Mouse (Mus musculus) kidney, embryonic 16.5 days (tissue): ENCODE data around the gene Btg4. TPM values are rescaled to one million over a fixed set of nuclear protein-coding genes. Genes with fewer than 3 reads are reported as not detected.

Experiments used
- ATAC-seq: fragments of 200-750 bp; cut with Nextera tagmentation; 2 replicates; pipeline ENCODE4 v1.8.0; 2017; ENCODE audit warnings: moderate TSS enrichment; ENCODE audit not compliant: low FRiP score, low TSS enrichment
- H3K27ac ChIP-seq: fragments of 300-500 bp; sonication (generic); 2 replicates; pipeline ENCODE4 v1.5.1; 2014; ENCODE audit warnings: low read length
- H3K27me3 ChIP-seq: fragments of 300-500 bp; sonication (generic); 2 replicates; pipeline ENCODE4 v1.6.1; 2014; ENCODE audit warnings: low read length, control low read depth, mixed read lengths; ENCODE audit not compliant: insufficient read depth
- H3K36me3 ChIP-seq: fragments of 300-500 bp; sonication (generic); 2 replicates; pipeline ENCODE4 v1.6.1; 2014; ENCODE audit warnings: low read length, control low read depth, mixed read lengths; ENCODE audit not compliant: insufficient read depth
- H3K4me1 ChIP-seq: fragments of 300-500 bp; sonication (generic); 2 replicates; pipeline ENCODE4 v1.6.1; 2014; ENCODE audit warnings: low read length, control low read depth, mixed read lengths; ENCODE audit not compliant: insufficient read depth
- H3K4me2 ChIP-seq: fragments of 300-500 bp; sonication (generic); replicated peaks from 2 replicates; pipeline ENCODE4 v1.6.1; 2014; ENCODE audit warnings: low read depth, low read length
- H3K4me3 ChIP-seq: fragments of 300-500 bp; sonication (generic); 2 replicates; pipeline ENCODE4 v1.5.1; 2014; ENCODE audit warnings: mild to moderate bottlenecking, low read length
- H3K9ac ChIP-seq: fragments of 300-500 bp; sonication (generic); replicated peaks from 2 replicates; pipeline ENCODE4 v1.6.1; 2014; ENCODE audit warnings: low read length
- H3K9me3 ChIP-seq: fragments of 300-500 bp; sonication (generic); 2 replicates; pipeline ENCODE4 v1.6.1; 2016; ENCODE audit warnings: low read length, control low read depth
- WGBS: fragments of 180-500 bp; shearing (Covaris S2); extraction: QIAGEN DNeasy Blood & Tissue Kit; methylation state at CpG from one replicate; pipeline ENCODE4 v1.1.7; 2014; 5-methylcytosine and 5-hydroxymethylcytosine counted together
- polyA plus RNA-seq: library from polyadenylated mRNA; unstranded; fragments of >200 nt; fragmentation: Nextera tagmentation; extraction: Ambion mirVana; gene quantifications from 2 replicates; pipeline ENCODE4 v1.2.1, GENCODE M21; 2015

Btg4 gene
- polyA plus RNA-seq, 1 experiment from 2014 or later = not detected

DNA sequence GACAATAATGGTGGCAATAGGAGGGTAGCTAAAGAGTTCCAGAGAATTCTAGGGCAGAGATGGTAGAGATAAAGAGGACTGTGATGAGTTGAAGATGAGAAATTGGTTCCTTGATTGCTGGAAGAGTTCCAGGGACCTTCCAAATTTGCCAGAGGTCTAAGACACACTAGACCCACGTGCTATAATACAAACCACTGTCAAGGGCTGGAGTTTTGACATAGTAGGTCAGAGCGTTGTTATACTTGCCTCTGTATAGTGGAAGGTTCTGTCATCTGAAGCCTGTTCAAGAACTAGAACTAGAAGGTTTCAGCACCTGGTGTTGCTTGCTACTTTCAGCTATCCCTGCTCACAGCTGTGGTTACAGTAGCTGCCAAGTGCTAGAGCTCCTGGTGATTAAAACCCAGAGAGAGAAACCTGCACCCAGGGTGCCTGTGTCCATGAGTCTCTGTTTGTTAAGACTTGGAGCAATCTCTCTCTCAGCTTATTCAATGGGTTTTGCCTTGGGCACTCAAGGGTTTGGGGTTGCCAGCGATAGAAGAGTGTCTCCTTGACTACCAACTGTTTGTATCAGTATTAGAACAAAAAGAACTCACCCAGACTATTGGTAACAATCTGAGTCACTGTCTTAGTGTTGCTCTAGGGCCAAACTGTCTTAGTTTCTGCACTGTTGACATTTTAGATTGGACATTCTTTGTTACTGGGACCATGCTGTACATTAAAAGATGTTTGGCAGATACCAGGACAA lies 27.7 kb upstream of the Btg4 start:
- Histone ChIP-seq H3K27me3 (no peaks in the 10 kb centered on the region), H3K9me3 (no peaks in the 10 kb centered on the region), H3K36me3 (no peaks in the 10 kb centered on the region), H3K27ac (no peak overlapping the region), H3K4me3 (no peak overlapping the region), H3K4me2 (no peak overlapping the region), H3K4me1 (no peaks in the 10 kb centered on the region), H3K9ac (no peak overlapping the region)
- 84% methylated on average over 3 of the region's 3 CpGs for WGBS
- ATAC-seq = no peak

DNA sequence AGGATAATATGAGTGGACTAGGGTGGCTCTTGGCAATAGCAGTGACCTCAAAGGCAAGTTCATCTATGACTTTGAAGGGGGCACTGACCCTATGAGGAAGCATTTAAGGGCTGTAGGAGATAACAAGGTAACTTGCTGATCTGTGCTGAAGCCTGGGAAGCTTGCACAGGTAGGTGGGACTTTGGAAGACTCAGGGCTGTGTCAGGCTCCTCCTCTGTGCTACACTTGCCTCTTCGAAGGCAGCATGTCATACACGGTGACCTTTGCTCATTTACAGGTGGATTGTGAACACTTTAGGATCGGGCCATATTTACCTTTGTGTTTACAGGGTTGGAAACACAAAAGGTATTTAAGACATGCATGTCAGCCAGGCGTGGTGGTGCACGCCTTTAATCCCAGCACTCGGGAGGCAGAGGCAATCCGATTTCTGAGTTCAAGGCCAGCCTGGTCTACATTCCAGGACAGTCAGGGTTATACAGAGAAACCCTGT lies 19.2 kb upstream of the Btg4 start:
- WGBS = 90% methylated on average over 7 of the region's 7 CpGs

GRCm38 (mm10) chr9:51042136-51042535 lies 18.6 kb upstream of the Btg4 start:
- Histone ChIP-seq H3K27ac (no peak overlapping the region), H3K27me3 (no peaks in the 10 kb centered on the region), H3K4me3 (no peak overlapping the region), H3K9ac (no peak overlapping the region), H3K4me2 (no peak overlapping the region), H3K36me3 (no peaks in the 10 kb centered on the region), H3K4me1 (no peaks in the 10 kb centered on the region), H3K9me3 (no peaks in the 10 kb centered on the region)
- no peak for ATAC-seq
- WGBS = 81% methylated on average over 6 of the region's 6 CpGs

More for the DNA sequence above, 19.2 kb upstream of the Btg4 start:
- Histone ChIP-seq H3K9me3 (no peaks in the 10 kb centered on the region), H3K9ac (no peak overlapping the region), H3K27me3 (no peaks in the 10 kb centered on the region), H3K4me1 (no peaks in the 10 kb centered on the region), H3K27ac (no peak overlapping the region), H3K36me3 (no peaks in the 10 kb centered on the region), H3K4me3 (no peak overlapping the region), H3K4me2 (no peak overlapping the region)
- no peak for ATAC-seq

DNA sequence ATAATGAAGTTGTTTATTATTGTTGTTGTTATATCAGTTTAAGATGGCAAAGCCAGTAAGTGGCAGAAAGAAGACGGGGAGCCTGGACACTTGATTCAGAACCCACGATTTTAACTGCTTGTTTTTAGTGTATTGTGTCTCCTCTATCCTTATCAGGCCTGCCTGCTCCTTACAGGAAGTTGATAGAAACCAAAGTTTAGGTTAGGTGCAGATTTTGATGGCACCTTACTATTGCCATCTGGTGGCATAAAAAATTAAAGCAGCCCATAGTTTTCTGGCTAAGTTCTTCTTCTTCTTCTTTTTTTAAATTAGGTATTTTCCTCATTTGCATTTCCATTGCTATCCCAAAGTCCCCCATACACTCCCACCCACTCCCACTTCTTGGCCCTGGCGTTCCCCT lies 8.5 kb upstream of the Btg4 start:
- Histone ChIP-seq H3K4me2 (no peak overlapping the region), H3K36me3 (no peaks in the 10 kb centered on the region), H3K27ac (no peak overlapping the region), H3K4me3 (no peak overlapping the region), H3K27me3 (no peaks in the 10 kb centered on the region), H3K4me1 (no peaks in the 10 kb centered on the region), H3K9ac (no peak overlapping the region), H3K9me3 (no peaks in the 10 kb centered on the region)
- ATAC-seq = no peak
- WGBS = 74% methylated on average over 3 of the region's 3 CpGs

GRCm38 (mm10) chr9:51056360-51057324 lies 4.1 kb upstream of the Btg4 start:
- H3K4me2 ChIP-seq = no peak overlapping the region
- ATAC-seq = no peak
- no peak overlapping the region for H3K9ac ChIP-seq
- 59% methylated on average over 3 of the region's 3 CpGs for WGBS
- H3K9me3 ChIP-seq = no peaks in the 10 kb centered on the region
- no peaks in the 10 kb centered on the region for H3K36me3 ChIP-seq
- no peaks in the 10 kb centered on the region for H3K4me1 ChIP-seq
- no peak overlapping the region for H3K4me3 ChIP-seq
- H3K27ac ChIP-seq = no peak overlapping the region
- H3K27me3 ChIP-seq = no peaks in the 10 kb centered on the region

GRCm38 (mm10) chr9:51058951-51059521 lies 1.7 kb upstream of the Btg4 start:
- WGBS = 88% methylated on average over 4 of the region's 4 CpGs
- no peaks in the 10 kb centered on the region for H3K4me1 ChIP-seq
- H3K4me2 ChIP-seq = no peak overlapping the region
- H3K9me3 ChIP-seq = no peaks in the 10 kb centered on the region
- H3K27ac ChIP-seq = no peak overlapping the region
- no peak overlapping the region for H3K4me3 ChIP-seq
- ATAC-seq = no peak
- no peaks in the 10 kb centered on the region for H3K27me3 ChIP-seq
- no peak overlapping the region for H3K9ac ChIP-seq
- H3K36me3 ChIP-seq = no peaks in the 10 kb centered on the region

DNA sequence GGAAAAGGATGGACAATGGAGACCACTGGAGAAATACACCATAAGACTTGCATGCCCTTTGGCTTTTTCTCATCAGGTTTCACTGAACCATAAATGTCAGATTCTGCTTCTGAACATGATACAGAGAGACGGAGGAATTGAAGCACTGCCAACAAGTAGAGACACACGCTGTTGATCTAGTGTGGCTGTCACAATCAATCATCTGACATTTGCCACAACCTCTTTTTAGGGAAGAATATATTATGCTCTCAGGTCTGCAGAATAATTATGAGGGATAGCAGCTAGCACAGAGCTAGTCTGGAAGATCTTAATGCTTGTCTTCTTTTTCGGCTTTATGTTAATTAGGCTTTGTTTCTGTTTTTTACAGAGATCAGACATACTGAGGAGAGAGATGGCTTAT lies 7.5 kb downstream of the Btg4 start:
- H3K4me3 ChIP-seq = no peak overlapping the region
- no peak overlapping the region for H3K4me2 ChIP-seq
- no peaks in the 10 kb centered on the region for H3K4me1 ChIP-seq
- H3K9me3 ChIP-seq = no peaks in the 10 kb centered on the region
- H3K27ac ChIP-seq = no peak overlapping the region
- WGBS = 36% methylated on average over 3 of the region's 3 CpGs
- H3K36me3 ChIP-seq = no peaks in the 10 kb centered on the region
- H3K9ac ChIP-seq = no peak overlapping the region
- no peak for ATAC-seq
- H3K27me3 ChIP-seq = no peaks in the 10 kb centered on the region

DNA sequence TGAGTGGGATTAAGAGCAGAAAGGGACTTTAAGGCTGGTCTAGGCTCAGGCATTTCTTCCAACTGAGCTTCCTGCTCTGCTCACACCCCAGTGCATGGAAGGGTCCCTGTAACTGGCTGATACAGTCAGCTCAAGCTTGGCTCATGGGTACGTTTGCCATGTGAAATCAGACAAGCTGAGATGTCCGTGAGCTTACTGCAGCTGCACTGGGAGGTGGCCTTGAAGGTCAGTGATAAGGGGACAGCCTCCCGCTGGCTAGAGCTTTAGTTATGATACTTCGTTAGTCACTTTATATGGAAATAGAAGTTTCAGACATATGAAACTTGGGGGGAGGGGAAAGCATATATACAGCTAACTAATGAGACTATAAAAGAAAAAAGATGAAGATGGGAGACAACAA lies 10.1 kb downstream of the Btg4 start:
- peaks cover 3% of the 10 kb centered on the region for H3K4me1 ChIP-seq
- no peak overlapping the region for H3K4me3 ChIP-seq
- no peak overlapping the region for H3K4me2 ChIP-seq
- no peaks in the 10 kb centered on the region for H3K27me3 ChIP-seq
- no peaks in the 10 kb centered on the region for H3K9me3 ChIP-seq
- WGBS = 82% methylated on average over 4 of the region's 4 CpGs
- no peak for ATAC-seq
- no peaks in the 10 kb centered on the region for H3K36me3 ChIP-seq
- no peak overlapping the region for H3K27ac ChIP-seq
- no peak overlapping the region for H3K9ac ChIP-seq

DNA sequence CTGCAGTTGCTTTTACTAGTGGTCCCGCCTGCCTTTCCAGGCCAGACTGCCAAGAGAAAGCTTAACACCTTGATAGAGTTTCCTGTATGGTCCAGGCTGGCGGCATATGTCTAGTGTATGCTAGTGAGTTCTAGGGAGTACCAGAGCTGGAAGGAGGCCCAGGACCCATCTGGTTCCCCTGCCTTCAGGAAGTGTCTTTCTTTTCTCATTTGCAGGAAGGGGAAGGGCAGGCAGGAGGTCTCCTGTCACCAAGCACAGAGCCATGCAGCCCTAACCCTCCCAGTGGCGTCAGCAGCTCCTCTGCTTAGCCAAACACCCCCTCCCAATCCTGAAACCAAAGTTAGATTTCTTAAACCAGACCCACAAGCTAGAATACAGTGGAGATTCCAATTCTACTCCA lies 15.1 kb downstream of the Btg4 start:
- Histone ChIP-seq H3K27ac (no peak overlapping the region), H3K4me3 (peak overlapping the region; percentile 63), H3K4me1 (peaks cover 12% of the 10 kb centered on the region), H3K4me2 (peak overlapping the region; percentile 94), H3K36me3 (no peaks in the 10 kb centered on the region), H3K9ac (peak overlapping the region; percentile 60), H3K9me3 (no peaks in the 10 kb centered on the region), H3K27me3 (no peaks in the 10 kb centered on the region)
- ATAC-seq = peak; percentile 47
- 18% methylated on average over 3 of the region's 3 CpGs for WGBS
